Mouse (Mus musculus) C2C12 (cell line): ENCODE data around the gene Pik3cd. TPM values are rescaled to one million over a fixed set of nuclear protein-coding genes. Genes with fewer than 3 reads are reported as not detected.

ENCODE experiments used
- H3K27me3 ChIP-seq: one replicate; pipeline ENCODE4 v1.6.1; 2011; ENCODE audit not compliant: control insufficient read depth, insufficient read depth, insufficient read length
- H3K36me3 ChIP-seq: one replicate; pipeline ENCODE4 v1.6.1; 2011; ENCODE audit not compliant: control insufficient read depth, insufficient read depth
- H3K4me3 ChIP-seq: one replicate; pipeline ENCODE4 v1.5.1; 2011; ENCODE audit warnings: mild to moderate bottlenecking, control low read depth; ENCODE audit not compliant: poor library complexity, insufficient read depth, severe bottlenecking
- H3K79me2 ChIP-seq: one replicate; pipeline ENCODE4 v1.6.1; 2011; ENCODE audit not compliant: control insufficient read depth, insufficient read depth
- H3K79me3 ChIP-seq: one replicate; pipeline ENCODE4 v1.6.1; 2011; ENCODE audit warnings: low read depth, control low read depth
- H3ac ChIP-seq: one replicate; pipeline ENCODE3; 2011; ENCODE audit warnings: low read depth; ENCODE audit not compliant: control insufficient read depth, insufficient read length
- CEBPB ChIP-seq: IDR thresholded peaks from one replicate; pipeline ENCODE4 v1.6.1; 2011; ENCODE audit warnings: low read depth, mild to moderate bottlenecking, control low read depth, moderate library complexity
- CTCF ChIP-seq: IDR thresholded peaks from one replicate; pipeline ENCODE4 v1.5.1; 2011; ENCODE audit not compliant: control insufficient read depth, insufficient read depth, insufficient read length
- FOSL1 ChIP-seq: IDR thresholded peaks from one replicate; pipeline ENCODE4 v1.8.0; 2011; ENCODE audit warnings: mild to moderate bottlenecking, low read length; ENCODE audit not compliant: poor library complexity, insufficient read depth, severe bottlenecking
- MAX ChIP-seq: IDR thresholded peaks from one replicate; pipeline ENCODE4 v1.6.1; 2011; ENCODE audit warnings: mild to moderate bottlenecking, control low read depth
- MYOD1 ChIP-seq: IDR thresholded peaks from one replicate; pipeline ENCODE4 v1.6.1; 2011; ENCODE audit warnings: low read depth; ENCODE audit not compliant: control insufficient read depth, insufficient read length
- MYOG ChIP-seq: IDR thresholded peaks from one replicate; pipeline ENCODE4 v1.6.1; 2011; ENCODE audit not compliant: control insufficient read depth, insufficient read length; ENCODE audit errors: extremely low read depth
- USF1 ChIP-seq: IDR thresholded peaks from one replicate; pipeline ENCODE4 v1.6.1; 2011; ENCODE audit warnings: low read depth, mild to moderate bottlenecking, control low read depth, moderate library complexity
- microRNA-seq: library from miRNA; unstranded; fragments of <30 nt; microRNA quantifications from one replicate; pipeline ENCODE4, GENCODE M21; 2019; ENCODE audit warnings: borderline microRNAs expressed
- polyA plus RNA-seq: library from polyadenylated mRNA; unstranded; fragments of >200 nt; fragmentation: generic; extraction: Trizol; gene quantifications from one replicate; pipeline ENCODE4 v1.2.1, GENCODE M21; 2012; ENCODE audit warnings: missing spikeins

Pik3cd gene
- polyA plus RNA-seq, 1 experiment, result 1.5 TPM

DNA sequence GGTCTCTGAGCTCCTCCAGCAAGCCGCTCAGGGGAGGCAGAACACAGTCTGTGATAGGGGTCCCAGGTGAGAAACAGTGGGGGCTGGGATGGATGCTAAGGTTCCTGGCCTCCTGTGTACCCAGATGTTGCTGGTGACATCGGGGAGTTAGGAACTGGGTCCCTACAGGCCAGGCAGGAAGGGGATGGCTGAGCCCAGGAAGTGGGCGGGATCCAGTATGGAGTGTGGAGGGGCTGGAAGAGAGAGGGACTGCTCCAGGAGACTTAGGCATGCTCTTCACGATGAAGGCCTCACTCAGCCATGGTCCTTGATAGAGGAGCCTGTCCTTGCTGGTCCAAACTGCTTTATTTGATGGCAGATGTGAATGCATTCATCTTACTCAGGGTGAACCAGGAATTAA is 102.2 kb downstream of the Pik3cd start:
- H3K79me2 ChIP-seq, result peaks cover 89% of the 10 kb centered on the region
- no peaks in the 10 kb centered on the region for H3K36me3 ChIP-seq
- no peaks in the 10 kb centered on the region for H3K27me3 ChIP-seq
- H3ac ChIP-seq, result no peak overlapping the region
- H3K4me3 ChIP-seq, result no peak overlapping the region
- H3K79me3 ChIP-seq, result peaks cover 18% of the 10 kb centered on the region
- no peak for TF ChIP-seq MYOG
- TF ChIP-seq CTCF, result no peak
- TF ChIP-seq USF1, result no peak
- no peak for TF ChIP-seq CEBPB
- TF ChIP-seq MAX, result no peak
- TF ChIP-seq FOSL1, result no peak
- no peak for TF ChIP-seq MYOD1

DNA sequence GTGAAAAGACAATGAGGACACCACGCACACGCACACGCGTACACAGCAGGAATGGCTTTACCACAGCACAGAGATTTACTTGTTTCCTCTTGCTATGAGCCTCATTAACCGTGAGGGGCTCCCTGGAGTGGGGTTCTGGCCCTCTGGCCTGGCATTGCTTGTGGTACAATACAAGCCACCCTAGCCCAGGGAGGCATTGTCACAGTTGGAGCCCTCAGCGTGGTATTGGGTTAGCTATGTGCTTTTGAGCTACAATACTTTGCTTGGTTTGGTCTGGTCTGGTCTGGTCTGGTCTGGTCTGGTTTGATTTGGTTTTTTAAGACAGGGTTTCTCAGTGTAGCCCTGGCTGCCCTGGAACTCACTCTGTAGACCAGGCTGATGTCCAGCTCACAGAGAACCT is 102.8 kb downstream of the Pik3cd start:
- Histone ChIP-seq H3K4me3 (no peak overlapping the region), H3K79me2 (peaks cover 92% of the 10 kb centered on the region), H3K36me3 (no peaks in the 10 kb centered on the region), H3K79me3 (peaks cover 19% of the 10 kb centered on the region), H3ac (no peak overlapping the region), H3K27me3 (no peaks in the 10 kb centered on the region)
- no peak for TF ChIP-seq CTCF

Small RNA genes within 50 kb of the gene (microRNA-seq; reads per million reads assigned to microRNA genes)
- not detected for gene Mir7023

Other genes with a start within 250 kb of the Pik3cd start
- gene Rbp7, start 247.6 kb downstream of the Pik3cd start, polyA plus RNA-seq, result not detected
- gene Tmem274, start 225.2 kb downstream of the Pik3cd start, polyA plus RNA-seq, result not detected
- 8.8 TPM for gene Nmnat1, start 217.4 kb downstream of the Pik3cd start, polyA plus RNA-seq
- 44.7 TPM for gene Lzic, start 217.3 kb downstream of the Pik3cd start, polyA plus RNA-seq
- gene Ctnnbip1, start 184.3 kb downstream of the Pik3cd start, polyA plus RNA-seq, result 57.8 TPM
- gene Clstn1, start 116.1 kb downstream of the Pik3cd start, polyA plus RNA-seq, result 45.3 TPM
- gene Tmem201, start 35.5 kb upstream of the Pik3cd start, polyA plus RNA-seq, result 27.7 TPM
- gene Slc25a33, start 71.7 kb upstream of the Pik3cd start, polyA plus RNA-seq, result 10.2 TPM